Mouse (Mus musculus): ENCODE data around the gene Gon7. TPM values are rescaled to one million over a fixed set of nuclear protein-coding genes. Genes with fewer than 3 reads are reported as not detected.

Gon7 gene
- polyA plus RNA-seq, 1 experiment from 2014 or later, result 34.9 TPM

DNA sequence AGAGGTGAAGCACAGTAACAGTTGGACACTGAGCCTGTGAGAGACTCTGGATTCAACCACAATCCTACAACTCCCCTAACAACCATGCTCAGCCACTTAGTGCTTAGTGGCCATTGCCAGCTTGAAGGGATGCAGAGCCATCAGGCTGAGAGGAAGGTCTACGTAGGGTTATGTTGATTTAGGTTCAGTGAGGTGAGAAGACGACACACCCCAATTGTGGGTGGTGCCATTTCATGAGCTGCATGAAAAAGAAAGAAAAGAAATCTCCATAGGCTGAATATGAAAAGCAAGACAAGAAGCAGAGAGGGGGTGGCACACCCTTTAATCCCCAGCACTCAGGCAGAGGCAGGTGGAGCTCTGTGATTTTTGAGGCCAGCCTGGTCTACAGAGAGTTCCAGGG, 43.5 kb downstream of the Gon7 start:
- no peak for ATAC-seq (ENCODE audit: low FRiP score, low read depth)
- no peak overlapping the region for H3K9ac ChIP-seq
- H3K4me1 ChIP-seq, result peaks cover 31% of the 10 kb centered on the region
- H3K4me3 ChIP-seq, result no peak overlapping the region
- H3K27ac ChIP-seq, result no peak overlapping the region
- H3K27me3 ChIP-seq, result no peaks in the 10 kb centered on the region
- WGBS, result 78% methylated on average over 2 of the region's 2 CpGs
- no peaks in the 10 kb centered on the region for H3K9me3 ChIP-seq
- H3K4me2 ChIP-seq (replicated peaks), result no peak overlapping the region
- no peaks in the 10 kb centered on the region for H3K36me3 ChIP-seq

DNA sequence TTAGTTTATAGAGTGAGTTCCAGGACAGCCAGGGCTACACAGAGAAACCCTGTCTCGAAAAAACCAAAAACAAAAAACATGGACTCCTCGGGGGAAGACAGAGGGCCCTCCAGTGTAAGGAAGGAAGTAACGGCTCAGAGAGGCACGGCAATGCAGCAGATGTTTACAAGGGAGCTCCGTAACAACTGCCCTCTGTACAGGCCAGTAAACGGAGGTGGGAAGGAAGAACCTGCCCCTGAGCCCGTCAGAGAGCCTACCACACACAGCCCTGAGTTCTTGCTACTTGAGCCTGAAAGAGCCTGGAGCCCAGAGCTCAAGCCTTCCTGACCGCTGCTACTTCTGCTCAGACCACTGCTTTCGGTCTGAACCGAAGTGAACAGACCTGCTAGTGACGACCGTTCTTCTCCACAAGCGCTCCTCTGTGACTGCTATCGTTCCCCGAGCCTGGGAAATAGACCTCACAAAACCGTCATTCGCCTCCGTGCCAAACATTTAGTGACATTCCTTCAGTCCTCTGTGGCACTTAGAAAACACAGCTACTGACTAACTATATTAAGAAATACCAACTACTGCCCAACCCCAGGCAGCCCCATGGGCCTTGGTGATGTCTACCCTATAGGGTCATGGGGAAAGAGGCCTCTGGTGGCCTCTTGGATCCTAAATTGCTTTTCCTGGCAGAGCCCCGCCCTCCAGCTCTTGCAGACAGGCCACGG, 44.3 kb downstream of the Gon7 start:
- peak overlapping the region; percentile 25; the same call in 1 of the 2 replicates for H3K4me2 ChIP-seq (replicated peaks)

DNA sequence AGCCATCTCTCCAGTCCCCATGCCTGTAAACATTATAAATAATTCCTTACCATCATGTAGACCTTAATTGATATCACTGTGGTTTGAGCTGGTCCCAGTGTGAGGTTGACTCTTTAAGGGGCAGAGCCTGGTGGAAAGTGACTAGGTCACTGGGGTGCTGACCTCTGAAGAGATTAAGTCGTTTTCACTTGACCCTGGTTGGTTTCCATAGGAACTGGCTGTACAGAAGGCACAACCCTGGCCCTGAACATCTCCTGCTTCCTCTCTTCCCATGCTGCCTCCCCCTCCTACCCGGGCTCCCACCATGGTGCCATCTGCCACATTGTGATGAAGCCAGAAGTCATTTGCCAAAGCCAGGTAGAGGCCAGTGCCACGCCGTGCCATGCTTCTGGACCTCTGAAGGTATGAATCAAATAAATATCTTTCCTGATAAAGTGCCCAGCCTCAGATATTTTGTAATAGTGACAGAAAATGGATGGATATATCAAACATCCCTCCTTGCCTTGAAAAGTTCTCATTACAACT, 46.7 kb downstream of the Gon7 start:
- H3K9ac ChIP-seq, result no peak overlapping the region
- no peak overlapping the region for H3K27ac ChIP-seq
- no peak overlapping the region for H3K4me3 ChIP-seq
- peaks cover 31% of the 10 kb centered on the region for H3K4me1 ChIP-seq
- H3K9me3 ChIP-seq, result no peaks in the 10 kb centered on the region
- ATAC-seq (ENCODE audit: low FRiP score, low read depth), result no peak
- no peaks in the 10 kb centered on the region for H3K36me3 ChIP-seq
- no peaks in the 10 kb centered on the region for H3K27me3 ChIP-seq
- no peak overlapping the region for H3K4me2 ChIP-seq (replicated peaks)
- WGBS, result 66% methylated on average over 4 of the region's 4 CpGs

More for the DNA sequence above, 44.3 kb downstream of the Gon7 start:
- H3K9me3 ChIP-seq, result no peaks in the 10 kb centered on the region
- 46% methylated on average over 20 of the region's 20 CpGs for WGBS
- H3K27me3 ChIP-seq, result no peaks in the 10 kb centered on the region
- H3K4me3 ChIP-seq, result no peak overlapping the region
- H3K27ac ChIP-seq, result peak overlapping the region; percentile 28; the same call in 1 of the 2 replicates
- no peak overlapping the region for H3K9ac ChIP-seq
- no peak for ATAC-seq (ENCODE audit: low FRiP score, low read depth)
- no peaks in the 10 kb centered on the region for H3K36me3 ChIP-seq
- peaks cover 29% of the 10 kb centered on the region for H3K4me1 ChIP-seq

DNA sequence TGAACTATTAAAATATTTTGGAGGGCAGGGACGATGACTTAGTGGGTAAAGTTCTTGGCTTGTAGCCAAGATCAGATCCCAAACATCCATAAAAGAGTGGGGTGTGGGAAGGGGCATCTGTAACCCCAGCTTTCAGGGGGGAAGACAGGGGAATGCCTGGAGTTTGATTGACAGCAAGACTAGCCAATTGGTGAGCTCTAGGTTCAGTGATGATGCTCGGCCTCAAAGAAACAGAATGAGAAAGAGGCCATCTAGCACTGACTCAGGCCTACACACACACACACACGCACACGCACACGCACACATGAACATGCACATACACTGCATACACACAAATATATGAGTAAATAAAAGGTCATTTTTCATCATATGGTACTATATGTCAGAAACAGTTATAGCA, 47.7 kb downstream of the Gon7 start:
- H3K4me1 ChIP-seq, result peaks cover 37% of the 10 kb centered on the region
- 77% methylated on average over 5 of the region's 5 CpGs for WGBS
- no peak for ATAC-seq (ENCODE audit: low FRiP score, low read depth)

DNA sequence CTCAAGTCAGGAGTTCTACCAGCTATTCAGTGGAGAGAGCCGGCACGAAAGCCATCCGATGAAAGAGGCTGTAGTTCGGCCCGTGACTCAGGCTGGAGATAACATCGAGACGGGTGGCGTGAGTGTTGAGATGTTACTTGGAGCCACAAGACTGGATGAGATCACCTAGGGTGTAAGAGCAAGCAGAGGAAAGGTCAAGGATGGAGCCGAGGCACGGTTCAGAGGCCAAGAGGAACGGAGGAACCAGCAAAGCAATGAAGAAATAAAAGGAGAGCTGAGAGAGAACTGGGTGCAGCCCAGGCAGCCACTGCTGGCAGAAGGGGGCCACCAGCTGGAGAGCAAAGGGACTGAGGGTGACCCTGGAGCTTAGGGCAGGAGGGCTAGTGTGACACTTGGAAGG, 49.4 kb downstream of the Gon7 start:
- WGBS, result 86% methylated on average over 11 of the region's 11 CpGs
- H3K4me2 ChIP-seq (replicated peaks), result no peak overlapping the region
- no peaks in the 10 kb centered on the region for H3K9me3 ChIP-seq
- H3K9ac ChIP-seq, result no peak overlapping the region
- H3K27me3 ChIP-seq, result no peaks in the 10 kb centered on the region
- H3K4me1 ChIP-seq, result peaks cover 40% of the 10 kb centered on the region
- no peak overlapping the region for H3K27ac ChIP-seq
- no peak overlapping the region for H3K4me3 ChIP-seq
- no peak for ATAC-seq (ENCODE audit: low FRiP score, low read depth)
- H3K36me3 ChIP-seq, result no peaks in the 10 kb centered on the region

More for the DNA sequence above, 47.7 kb downstream of the Gon7 start:
- Histone ChIP-seq H3K9ac (no peak overlapping the region), H3K9me3 (no peaks in the 10 kb centered on the region), H3K27ac (no peak overlapping the region), H3K36me3 (no peaks in the 10 kb centered on the region), H3K4me2 (replicated peaks) (no peak overlapping the region), H3K27me3 (no peaks in the 10 kb centered on the region), H3K4me3 (no peak overlapping the region)

DNA sequence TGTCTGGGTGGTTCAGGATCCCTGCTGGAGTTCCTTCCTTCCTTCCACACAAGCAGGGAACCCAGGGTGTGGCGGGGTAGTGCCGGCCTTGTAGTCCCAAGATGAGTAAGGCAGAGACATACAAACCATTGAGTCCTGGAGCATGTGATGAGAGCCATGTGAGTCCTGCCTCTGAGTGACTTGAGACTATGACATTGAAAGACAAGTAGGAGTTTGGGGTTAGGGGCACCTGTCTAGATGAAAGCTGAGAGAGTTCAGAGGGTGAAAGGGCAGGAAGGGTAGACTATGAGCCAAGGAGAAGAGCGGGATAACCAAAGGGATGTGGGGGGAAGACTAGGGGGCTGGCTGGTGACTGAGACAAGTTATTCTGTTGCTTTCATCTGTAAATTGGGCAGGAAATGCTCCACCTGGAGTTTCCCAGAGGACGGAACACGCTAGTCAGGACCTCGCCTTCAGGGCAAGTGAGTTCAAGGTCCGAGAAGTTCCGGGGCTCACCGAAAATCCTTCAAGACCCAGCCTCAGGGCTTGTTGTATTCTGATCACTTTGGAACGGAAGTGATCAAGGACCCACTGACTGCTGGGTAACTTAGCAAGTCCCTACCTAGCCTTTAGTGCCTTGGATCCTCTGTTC, 50.7 kb downstream of the Gon7 start:
- Histone ChIP-seq H3K9me3 (no peaks in the 10 kb centered on the region), H3K4me1 (peaks cover 47% of the 10 kb centered on the region), H3K36me3 (no peaks in the 10 kb centered on the region), H3K4me2 (replicated peaks) (no peak overlapping the region), H3K27ac (no peak overlapping the region), H3K4me3 (no peak overlapping the region), H3K27me3 (no peaks in the 10 kb centered on the region), H3K9ac (no peak overlapping the region)
- ATAC-seq (ENCODE audit: low FRiP score, low read depth), result no peak
- WGBS, result 77% methylated on average over 10 of the region's 10 CpGs

DNA sequence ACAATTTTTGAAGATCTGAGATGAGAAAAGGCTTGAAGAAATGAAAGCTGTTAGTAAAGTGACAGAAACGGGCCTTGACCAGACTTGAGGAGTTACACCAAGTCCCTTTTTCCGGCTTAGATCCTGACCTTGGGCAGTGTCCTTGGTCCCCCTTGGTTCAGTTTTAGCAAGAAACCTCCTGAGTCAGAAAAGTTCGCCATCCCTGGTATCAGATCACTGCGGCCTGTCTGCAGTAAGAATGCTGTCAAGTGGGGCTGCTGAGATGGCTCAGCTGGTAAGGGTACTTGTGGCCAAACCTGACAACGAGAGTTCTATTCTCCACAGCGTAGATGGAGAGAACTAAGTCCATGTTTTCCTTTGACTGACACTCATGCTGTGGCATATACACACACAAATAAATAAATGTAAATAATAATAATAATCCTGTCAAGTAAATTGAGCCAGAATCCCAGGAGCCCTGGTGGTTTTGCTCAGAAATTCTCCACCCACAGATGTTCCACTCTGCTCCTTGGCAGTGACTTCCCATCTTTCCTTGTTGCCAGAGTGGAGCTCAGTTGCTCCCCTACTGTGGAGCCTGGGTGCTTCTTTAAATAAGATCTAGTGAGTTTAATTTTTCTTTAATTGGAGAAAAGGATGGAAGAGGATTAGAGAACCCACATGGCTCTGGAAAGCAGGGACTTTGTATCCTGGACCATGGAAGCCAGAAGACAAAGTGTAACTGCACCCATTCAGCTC, 51.5 kb downstream of the Gon7 start:
- Histone ChIP-seq H3K27ac (no peak overlapping the region), H3K27me3 (no peaks in the 10 kb centered on the region), H3K4me1 (peaks cover 47% of the 10 kb centered on the region), H3K36me3 (no peaks in the 10 kb centered on the region), H3K9me3 (no peaks in the 10 kb centered on the region), H3K9ac (no peak overlapping the region), H3K4me3 (peak overlapping the region; percentile 68), H3K4me2 (replicated peaks) (peak overlapping the region; percentile 92)
- 79% methylated on average over 6 of the region's 6 CpGs for WGBS
- ATAC-seq (ENCODE audit: low FRiP score, low read depth), result no peak

DNA sequence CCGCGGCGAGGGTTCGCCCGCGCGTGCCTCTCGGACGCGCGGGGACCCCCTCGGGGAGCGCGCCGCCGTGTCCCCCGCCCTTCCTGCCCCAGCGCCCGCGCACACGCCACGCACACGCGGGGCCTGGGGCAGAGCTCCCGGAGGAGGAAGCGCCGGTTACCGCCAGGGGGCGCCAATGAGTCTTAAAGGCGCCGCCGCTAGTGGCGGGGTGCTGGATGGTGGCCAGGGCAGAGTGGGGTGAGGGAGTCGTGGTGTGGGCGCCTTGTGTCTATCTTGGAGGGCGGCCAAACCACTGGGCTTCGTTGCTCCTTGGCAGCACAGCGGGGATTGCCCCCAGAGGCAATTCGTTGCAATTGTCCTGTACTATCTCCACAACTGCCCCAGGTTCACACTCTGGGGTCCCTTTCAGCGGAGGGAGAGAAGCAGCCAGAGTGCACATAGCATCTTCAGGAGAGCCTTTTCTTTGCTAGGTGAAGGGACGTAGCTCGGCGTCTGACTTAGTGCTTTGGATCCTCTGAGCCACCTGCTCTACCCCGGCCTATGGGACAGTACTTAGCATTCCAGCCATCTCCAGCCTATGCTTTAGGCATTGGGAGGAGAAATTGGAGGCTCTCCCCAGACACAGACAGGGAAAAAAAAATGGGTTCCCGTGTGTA, 52.3 kb downstream of the Gon7 start:
- ATAC-seq (ENCODE audit: low FRiP score, low read depth), result peak; percentile 58
- peak overlapping the region; percentile 84 for H3K9ac ChIP-seq
- H3K27ac ChIP-seq, result peak overlapping the region; percentile 73; the same call in 1 of the 2 replicates
- H3K36me3 ChIP-seq, result no peaks in the 10 kb centered on the region
- H3K4me2 ChIP-seq (replicated peaks), result peak overlapping the region; percentile 92
- no peaks in the 10 kb centered on the region for H3K27me3 ChIP-seq
- H3K4me1 ChIP-seq, result peaks cover 45% of the 10 kb centered on the region
- peak overlapping the region; percentile 68 for H3K4me3 ChIP-seq
- H3K9me3 ChIP-seq, result no peaks in the 10 kb centered on the region
- WGBS, result 2% methylated on average over 45 of the region's 45 CpGs

DNA sequence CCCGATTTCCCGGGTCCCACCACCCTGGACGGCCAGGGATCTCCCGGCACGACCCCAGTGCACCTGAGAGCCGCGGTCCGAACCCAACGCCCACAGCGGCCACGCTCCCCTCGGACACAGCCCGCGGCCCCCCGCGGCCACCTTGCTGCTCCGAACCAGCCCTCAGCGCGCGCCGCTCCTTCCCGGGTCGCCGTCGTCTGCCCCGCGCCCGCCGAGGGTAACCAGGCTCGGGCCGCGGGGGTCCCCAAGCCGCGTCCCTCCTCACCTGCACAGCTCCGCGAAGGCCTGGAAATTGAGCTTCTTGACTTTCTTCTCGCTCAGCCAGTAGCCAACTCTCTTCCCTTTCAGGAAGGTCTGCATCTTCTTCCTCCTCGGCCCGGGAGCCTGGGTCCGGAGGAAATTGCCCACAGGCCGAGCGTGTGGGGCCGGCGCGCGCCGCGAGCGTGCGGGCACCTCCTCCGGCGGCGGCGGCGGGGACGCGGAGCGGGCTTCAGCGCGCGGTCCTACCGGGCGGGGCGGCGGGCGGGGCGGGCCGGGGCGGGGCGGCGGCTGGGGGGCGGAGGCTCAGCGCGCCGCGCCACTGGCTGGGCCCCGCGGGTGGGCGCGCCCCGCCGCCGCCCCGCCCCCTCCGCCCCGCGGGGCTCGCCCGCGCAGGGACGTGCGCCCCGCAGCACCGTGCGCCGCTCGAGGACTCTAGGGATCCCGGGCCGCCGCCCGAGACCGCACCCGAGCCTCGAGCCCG, 53.0 kb downstream of the Gon7 start, which contains the start of gene Itpk1:
Itpk1 (minus strand) TSS at position 474 of the 742 bp plus-strand sequence.
- Histone ChIP-seq H3K9ac (peak within 1 kb of the TSS; percentile 84), H3K4me3 (peak within 1 kb of the TSS; percentile 68), H3K27me3 (no peaks in the 10 kb centered on the region), H3K36me3 (no peaks in the 10 kb centered on the region), H3K27ac (peak within 1 kb of the TSS; percentile 73; the same call in 1 of the 2 replicates), H3K9me3 (no peaks in the 10 kb centered on the region), H3K4me1 (peaks cover 45% of the 10 kb centered on the region), H3K4me2 (replicated peaks) (peak within 1 kb of the TSS; percentile 92)
- ATAC-seq (ENCODE audit: low FRiP score, low read depth), result peak; percentile 91
- WGBS, result under 1% methylated on average over 61 of the region's 105 CpGs

DNA sequence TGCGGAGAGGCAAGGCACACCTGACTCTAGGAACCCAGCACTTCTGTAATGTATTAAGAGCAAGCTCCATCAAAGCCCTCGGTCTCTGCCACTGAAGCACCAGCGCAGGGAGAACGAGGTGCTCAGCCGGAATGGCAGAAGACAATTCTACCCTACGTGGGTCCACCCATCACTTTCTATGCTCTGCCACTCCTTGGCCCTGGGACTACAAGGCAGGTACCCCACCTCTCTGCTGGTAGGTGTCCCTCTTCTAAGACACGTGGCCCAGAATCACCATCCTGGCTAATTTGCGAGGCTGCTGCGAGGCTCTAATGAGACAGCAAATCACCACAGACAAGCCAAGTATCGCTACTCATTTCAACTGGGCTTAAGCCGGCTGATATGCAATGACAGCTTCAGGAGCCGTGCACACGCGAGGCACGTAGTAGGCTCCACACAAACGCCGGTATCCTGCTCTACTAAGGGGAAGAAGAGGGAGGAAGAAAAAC, 53.6 kb downstream of the Gon7 start:
- H3K4me3 ChIP-seq, result peak overlapping the region; percentile 68
- H3K36me3 ChIP-seq, result no peaks in the 10 kb centered on the region
- H3K4me2 ChIP-seq (replicated peaks), result peak overlapping the region; percentile 92
- H3K4me1 ChIP-seq, result peaks cover 51% of the 10 kb centered on the region
- ATAC-seq (ENCODE audit: low FRiP score, low read depth), result no peak
- H3K27ac ChIP-seq, result no peak overlapping the region
- H3K9me3 ChIP-seq, result no peaks in the 10 kb centered on the region
- no peaks in the 10 kb centered on the region for H3K27me3 ChIP-seq
- 6% methylated on average over 17 of the region's 17 CpGs for WGBS
- peak overlapping the region; percentile 84 for H3K9ac ChIP-seq

DNA sequence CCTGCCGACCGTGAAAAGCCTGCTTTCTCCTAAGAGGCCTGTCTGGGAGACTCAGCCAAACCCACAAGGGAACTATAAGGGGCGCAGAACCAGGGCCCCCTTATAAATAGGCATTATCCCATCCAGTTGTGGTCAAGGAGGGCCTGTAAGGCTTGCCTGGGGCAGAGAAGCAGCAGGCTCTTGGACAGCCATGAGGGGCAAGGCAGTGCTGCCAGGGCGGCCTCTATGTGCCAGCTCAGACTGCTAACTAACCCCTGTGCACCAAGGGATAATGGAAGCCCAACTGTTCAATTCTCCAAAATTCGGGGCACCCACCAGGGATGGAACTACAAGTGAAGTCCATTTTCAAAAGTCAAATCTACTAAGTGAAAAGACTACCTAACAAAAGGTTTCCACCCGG, 54.2 kb downstream of the Gon7 start:
- Histone ChIP-seq H3K9ac (peak overlapping the region; percentile 13; the same call in 1 of the 2 replicates), H3K4me2 (replicated peaks) (peak overlapping the region; percentile 92), H3K36me3 (no peaks in the 10 kb centered on the region), H3K27me3 (no peaks in the 10 kb centered on the region), H3K9me3 (no peaks in the 10 kb centered on the region), H3K4me3 (peak overlapping the region; percentile 68), H3K4me1 (peaks cover 56% of the 10 kb centered on the region), H3K27ac (no peak overlapping the region)
- no peak for ATAC-seq (ENCODE audit: low FRiP score, low read depth)
- whole genome bisulfite sequencing, result 39% methylated on average over 6 of the region's 6 CpGs
